Comparison of ENCODE assay signal across 9 mouse cellular contexts in genomic region chr2:180560245-180560644, GRCm38 (mm10). TPM values are rescaled to one million over a fixed set of nuclear protein-coding genes. Genes with fewer than 3 reads are reported as not detected.
A peak's percentile ranks its signal among the peaks of the same experiment; 100 is the strongest.
DNase-seq lines count a peak whose midpoint lies in the region; ATAC-seq and TF ChIP-seq lines count a peak whose summit lies in the region.
"Had no signal": no experiment of that assay in that cellular context is flagged by ENCODE, and none has a peak within 500 bp of the region (broad histone marks: within the 10 kb centered on the region; RNA-seq: fewer than 3 reads in every experiment).

No protein-coding gene starts in this region.

- no peak overlapping the region for H3K4me3 ChIP-seq in forebrain, postnatal 0 days (ENCODE audit: low read depth, low read length)
- H3K4me3 ChIP-seq in forebrain, embryonic 13.5 days = no peak overlapping the region
- H3K4me3 ChIP-seq in midbrain, embryonic 10.5 days = no peak overlapping the region
- H3K4me3 ChIP-seq in midbrain, embryonic 14.5 days (replicated peaks; ENCODE audit: low read depth, low read length) = no peak overlapping the region
- H3K4me3 ChIP-seq: hindbrain, embryonic 15.5 days had no signal

- ATAC-seq in forebrain, postnatal 0 days = no peak
- no peak for ATAC-seq in forebrain, embryonic 13.5 days
- ATAC-seq in midbrain, embryonic 14.5 days (ENCODE audit: low FRiP score, low TSS enrichment) = no peak

- H3K27me3 ChIP-seq in forebrain, postnatal 0 days (ENCODE audit: insufficient read depth, low read length) = no peaks in the 10 kb centered on the region
- peaks cover 10% of the 10 kb centered on the region; the same call in 1 of the 2 replicates for H3K27me3 ChIP-seq in forebrain, embryonic 13.5 days
- H3K27me3 ChIP-seq in midbrain, embryonic 10.5 days (ENCODE audit: low read depth, poor library complexity, severe bottlenecking) = no peaks in the 10 kb centered on the region; the same call in none of the 2 replicates
- H3K27me3 ChIP-seq in midbrain, embryonic 14.5 days (ENCODE audit: control insufficient read depth, insufficient read depth, low read length) = no peaks in the 10 kb centered on the region
- no peaks in the 10 kb centered on the region for H3K27me3 ChIP-seq in splenic B cell, adult 2 months (ENCODE audit: control insufficient read depth, insufficient read depth, low read length, poor library complexity, severe bottlenecking)
- H3K27me3 ChIP-seq: hindbrain, embryonic 15.5 days had no signal

- peak; percentile 58 for TF ChIP-seq CTCF in forebrain, postnatal 0 days (IDR thresholded peaks at IDR 0.05; ENCODE audit: low read depth)

- 47% methylated on average over 5 of the region's 5 CpGs for WGBS in forebrain, postnatal 0 days
- WGBS in forebrain, embryonic 13.5 days = 57% methylated on average over 5 of the region's 5 CpGs
- WGBS in midbrain, embryonic 10.5 days = 57% methylated on average over 5 of the region's 5 CpGs
- WGBS in midbrain, embryonic 14.5 days = 50% methylated on average over 5 of the region's 5 CpGs

- no peak for DNase-seq in forebrain, postnatal 0 days
- peak; percentile 33 for DNase-seq in midbrain, embryonic 10.5 days (ENCODE audit: low spot score)
- no peak for DNase-seq in midbrain, embryonic 14.5 days
- peak; percentile 56 for DNase-seq in R1 (ENCODE audit: low read depth, low spot score)
- peak; percentile 44 for DNase-seq in splenic B cell, adult 2 months (ENCODE audit: low read depth, low spot score)
- no peak for DNase-seq in adipocyte (ENCODE audit: low spot score)
- no peak for DNase-seq in urinary bladder, adult 2 months (ENCODE audit: low spot score)

- H3K4me1 ChIP-seq in forebrain, postnatal 0 days (ENCODE audit: insufficient read depth) = no peaks in the 10 kb centered on the region
- peaks cover 7% of the 10 kb centered on the region for H3K4me1 ChIP-seq in forebrain, embryonic 13.5 days
- H3K4me1 ChIP-seq in midbrain, embryonic 10.5 days = peaks cover 7% of the 10 kb centered on the region
- 0 out of 2 replicates have a peak, but pooled peaks cover 5% of the 10 kb centered on the region for H3K4me1 ChIP-seq in midbrain, embryonic 14.5 days (ENCODE audit: control insufficient read depth, insufficient read depth, low read length)

- no peak overlapping the region for H3K4me2 ChIP-seq in forebrain, postnatal 0 days (ENCODE audit: low read depth)
- no peak overlapping the region for H3K4me2 ChIP-seq in forebrain, embryonic 13.5 days
- H3K4me2 ChIP-seq in midbrain, embryonic 14.5 days (ENCODE audit: low read length) = no peak overlapping the region
- H3K4me2 ChIP-seq: hindbrain, embryonic 15.5 days had no signal

- no peaks in the 10 kb centered on the region for H3K36me3 ChIP-seq in forebrain, postnatal 0 days (ENCODE audit: insufficient read depth)
- H3K36me3 ChIP-seq in forebrain, embryonic 13.5 days (ENCODE audit: poor library complexity, severe bottlenecking) = no peaks in the 10 kb centered on the region
- no peaks in the 10 kb centered on the region for H3K36me3 ChIP-seq in midbrain, embryonic 10.5 days
- no peaks in the 10 kb centered on the region for H3K36me3 ChIP-seq in midbrain, embryonic 14.5 days (ENCODE audit: control insufficient read depth, insufficient read depth, low read length)
- H3K36me3 ChIP-seq in splenic B cell, adult 2 months (ENCODE audit: control insufficient read depth, insufficient read depth, low read length, poor library complexity, severe bottlenecking) = no peaks in the 10 kb centered on the region
- H3K36me3 ChIP-seq: hindbrain, embryonic 15.5 days had no signal

- no peak overlapping the region for H3K9ac ChIP-seq in forebrain, postnatal 0 days
- no peak overlapping the region for H3K9ac ChIP-seq in forebrain, embryonic 13.5 days
- no peak overlapping the region for H3K9ac ChIP-seq in midbrain, embryonic 14.5 days (replicated peaks; ENCODE audit: low read length)
- H3K9ac ChIP-seq: hindbrain, embryonic 15.5 days had no signal

- H3K9me3 ChIP-seq in forebrain, postnatal 0 days (ENCODE audit: low read length) = no peaks in the 10 kb centered on the region
- no peaks in the 10 kb centered on the region; the same call in 1 of the 2 replicates for H3K9me3 ChIP-seq in forebrain, embryonic 13.5 days (replicated peaks)
- H3K9me3 ChIP-seq in midbrain, embryonic 10.5 days (replicated peaks) = no peaks in the 10 kb centered on the region
- no peaks in the 10 kb centered on the region for H3K9me3 ChIP-seq in midbrain, embryonic 14.5 days (ENCODE audit: control insufficient read depth, low read length)
- H3K9me3 ChIP-seq: hindbrain, embryonic 15.5 days had no signal

- H3K27ac ChIP-seq in forebrain, postnatal 0 days (ENCODE audit: low read depth, low read length) = no peak overlapping the region
- H3K27ac ChIP-seq in forebrain, embryonic 13.5 days = no peak overlapping the region
- H3K27ac ChIP-seq in midbrain, embryonic 10.5 days (replicated peaks) = no peak overlapping the region
- H3K27ac ChIP-seq in midbrain, embryonic 14.5 days (replicated peaks; ENCODE audit: low read depth, low read length) = no peak overlapping the region
- H3K27ac ChIP-seq: hindbrain, embryonic 15.5 days had no signal

RNA-seq across cellular contexts. Expression of gene Mrgbp, which starts 20.9 kb away (rescaled TPM):
- total RNA-seq in forebrain, postnatal 0 days (2014; rRNA removed) = 55.0 and 63.2 TPM in 2 replicates
- 31.8 and 34.2 TPM in 2 replicates for polyA plus RNA-seq in forebrain, postnatal 0 days (2015; fragmentation: Nextera tagmentation; extraction: Ambion mirVana)
- polyA plus RNA-seq in forebrain, embryonic 13.5 days (2015; fragmentation: Nextera tagmentation; extraction: Ambion mirVana) = 50.7 and 53.6 TPM in 2 replicates
- polyA plus RNA-seq in midbrain, embryonic 10.5 days (2016; fragmentation: Nextera tagmentation; extraction: Ambion mirVana) = 39.7 and 41.2 TPM in 2 replicates
- 46.8 and 49.5 TPM in 2 replicates for polyA plus RNA-seq in midbrain, embryonic 14.5 days (2014; fragmentation: Nextera tagmentation; extraction: Ambion mirVana)
- 21.8 and 27.0 TPM in 2 replicates for polyA plus RNA-seq in urinary bladder, adult 2 months (2012; rRNA removed)

RNA-seq across cellular contexts. Expression of gene Ogfr, which starts 28.8 kb away (rescaled TPM):
- 116 and 127 TPM in 2 replicates for total RNA-seq in forebrain, postnatal 0 days (2014; rRNA removed)
- 84.7 and 86.0 TPM in 2 replicates for polyA plus RNA-seq in forebrain, postnatal 0 days (2015; fragmentation: Nextera tagmentation; extraction: Ambion mirVana)
- polyA plus RNA-seq in forebrain, embryonic 13.5 days (2015; fragmentation: Nextera tagmentation; extraction: Ambion mirVana) = 79.8 and 85.4 TPM in 2 replicates
- polyA plus RNA-seq in midbrain, embryonic 10.5 days (2016; fragmentation: Nextera tagmentation; extraction: Ambion mirVana) = 104 and 107 TPM in 2 replicates
- polyA plus RNA-seq in midbrain, embryonic 14.5 days (2014; fragmentation: Nextera tagmentation; extraction: Ambion mirVana) = 97.7 and 105 TPM in 2 replicates
- 28.2 and 31.9 TPM in 2 replicates for polyA plus RNA-seq in urinary bladder, adult 2 months (2012; rRNA removed)

RNA-seq across cellular contexts. Expression of gene Col9a3, which starts 37.3 kb away (rescaled TPM):
- total RNA-seq in forebrain, postnatal 0 days (2014; rRNA removed) = 42.4 and 47.9 TPM in 2 replicates
- polyA plus RNA-seq in forebrain, postnatal 0 days (2015; fragmentation: Nextera tagmentation; extraction: Ambion mirVana) = 46.8 and 49.5 TPM in 2 replicates
- polyA plus RNA-seq in forebrain, embryonic 13.5 days (2015; fragmentation: Nextera tagmentation; extraction: Ambion mirVana) = 17.4 and 21.9 TPM in 2 replicates
- 2.6 and 3.7 TPM in 2 replicates for polyA plus RNA-seq in midbrain, embryonic 10.5 days (2016; fragmentation: Nextera tagmentation; extraction: Ambion mirVana)
- 26.6 and 27.7 TPM in 2 replicates for polyA plus RNA-seq in midbrain, embryonic 14.5 days (2014; fragmentation: Nextera tagmentation; extraction: Ambion mirVana)
- polyA plus RNA-seq in urinary bladder, adult 2 months (2012; rRNA removed) = 1.5 and 1.7 TPM in 2 replicates

Comparison
In these comparisons a context has a peak if more than half of its experiments do, and no peak if none do; other contexts are left out.
1. DNase-seq: peak in midbrain, embryonic 10.5 days (single experiment), R1 (single experiment) and splenic B cell, adult 2 months (single experiment); none in forebrain, postnatal 0 days (single experiment), midbrain, embryonic 14.5 days (single experiment), adipocyte (single experiment) and urinary bladder, adult 2 months (single experiment).